Mouse (Mus musculus) adrenal gland, postnatal 14 days (tissue): ENCODE results near the gene Gm49354. TPM values are rescaled to one million over a fixed set of nuclear protein-coding genes. Genes with fewer than 3 reads are reported as not detected.
"Not testable (repeated sequence)": the region's sequence is repeated elsewhere in the genome, so short reads cannot be mapped to it uniquely, and the experiment has no call there.

Experiments used
- DNase-seq: peaks from one replicate; pipeline ENCODE4 v3.0.0; 2021; ENCODE audit warnings: mixed read lengths
- long read RNA-seq, 2 experiments: library from polyadenylated mRNA; stranded (forward); transcript quantifications; one replicate each; pipeline ENCODE4 v2.0.0; 2021
- total RNA-seq: library from RNA; stranded (reverse); gene quantifications from 2 replicates; pipeline ENCODE4 v1.2.3, GENCODE M21; 2021

Gene Gm49354
- not detected in 2 replicates for total RNA-seq
- long read RNA-seq, experiment 1, partial matches to known transcripts, result 0 of 2 reads
- long read RNA-seq, experiment 1, other reads (novel, unspliced or antisense), result 2 of 2 reads
- long read RNA-seq, experiment 2, partial matches to known transcripts, result 0 of 3 reads
- long read RNA-seq, experiment 2, other reads (novel, unspliced or antisense), result 3 of 3 reads

DNA sequence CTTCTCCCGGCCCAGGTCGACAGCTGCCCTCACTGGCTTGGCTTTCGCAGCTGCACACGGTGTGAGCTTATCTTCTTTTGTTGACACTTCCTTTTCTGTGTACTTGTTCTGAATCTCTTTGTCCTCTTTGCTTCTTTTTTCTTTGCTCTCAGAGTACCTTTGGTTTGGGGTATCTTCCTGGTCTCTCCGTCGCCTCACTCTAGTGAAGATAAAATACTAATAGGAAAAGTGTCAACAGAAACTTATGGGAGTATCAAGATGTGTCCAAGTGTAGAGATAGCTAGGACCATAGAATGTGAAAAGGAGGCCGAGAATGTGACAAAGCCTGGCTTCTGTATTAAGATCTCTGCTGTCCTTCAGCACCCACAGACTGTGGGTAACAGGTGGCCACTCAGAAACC lies at the start of gene Gm49354:
Gene Gm49354, minus strand, starts transcription at position 101 of the 400 bp plus-strand sequence.
- no peak for DNase-seq

DNA sequence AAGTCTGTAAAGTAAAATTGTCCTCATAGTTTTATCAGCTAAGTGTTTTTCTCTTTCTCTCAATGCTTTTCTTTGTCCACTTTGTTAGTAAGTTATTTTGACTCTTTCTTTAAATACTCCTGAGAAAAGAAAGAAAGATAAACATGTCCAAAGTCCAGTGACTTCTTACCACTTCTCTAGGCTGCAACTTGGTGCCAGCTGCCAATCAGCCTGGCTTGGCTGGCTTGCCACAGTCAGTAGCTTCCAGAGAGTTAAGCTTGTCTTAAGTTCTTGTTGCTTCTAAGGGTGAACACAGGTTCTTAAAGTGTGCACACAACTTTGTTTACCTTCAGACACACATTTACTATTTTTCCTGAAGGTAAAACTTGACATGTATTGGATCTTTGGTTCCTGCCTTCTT lies 43.9 kb upstream of the Gm49354 start:
- DNase-seq, result no peak

DNA sequence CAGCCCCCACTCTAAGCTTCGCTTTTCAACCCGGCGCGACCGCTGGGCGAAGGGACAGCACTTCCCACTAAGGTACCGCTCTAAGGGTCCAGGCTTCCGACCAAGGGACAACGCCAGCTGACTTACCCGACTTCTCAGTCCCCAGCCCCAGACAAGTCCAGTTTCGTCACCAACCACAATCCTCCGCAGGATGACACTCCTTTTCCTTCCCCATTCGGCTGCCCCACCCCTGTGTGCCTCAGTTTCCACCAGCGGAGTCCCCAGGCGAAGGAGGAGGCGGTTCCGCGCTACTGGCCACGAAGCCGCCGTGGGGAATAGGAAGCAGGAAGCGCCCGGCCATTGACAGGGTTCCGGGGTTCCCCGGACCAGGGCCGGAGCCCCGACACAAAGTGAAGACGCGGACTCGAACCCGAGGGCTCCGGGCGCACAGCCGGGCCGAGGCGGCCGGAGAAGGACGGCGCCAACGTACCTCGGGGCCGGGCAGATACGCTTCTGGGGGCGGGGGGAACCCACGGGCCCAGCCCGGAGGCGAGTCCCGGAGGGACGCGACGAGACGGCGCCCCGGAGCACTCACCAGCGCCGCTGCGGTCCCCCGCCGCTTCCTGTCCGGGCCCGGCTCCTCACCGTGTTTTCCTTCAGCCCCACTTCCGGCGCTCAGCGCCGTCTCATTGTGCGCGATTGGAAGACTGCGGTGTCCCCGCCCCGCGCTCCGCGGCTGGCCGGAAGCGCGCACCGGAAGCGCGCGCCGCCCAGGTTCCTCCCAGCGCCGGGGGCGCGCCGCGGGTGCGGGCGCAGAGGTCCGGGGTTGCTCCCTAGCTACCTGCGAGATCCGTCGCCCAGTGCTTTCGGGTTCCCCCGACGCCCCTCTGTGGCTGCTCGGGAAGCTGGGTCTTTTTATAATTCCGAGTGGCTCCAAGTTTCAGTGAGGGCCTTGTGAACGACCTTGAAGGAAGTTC lies 40.7 kb upstream of the Gm49354 start, which contains the start of gene Tut7:
Gene Tut7, minus strand, starts transcription at position 641 of the 956 bp plus-strand sequence.
- peak; percentile 97 for DNase-seq

DNA sequence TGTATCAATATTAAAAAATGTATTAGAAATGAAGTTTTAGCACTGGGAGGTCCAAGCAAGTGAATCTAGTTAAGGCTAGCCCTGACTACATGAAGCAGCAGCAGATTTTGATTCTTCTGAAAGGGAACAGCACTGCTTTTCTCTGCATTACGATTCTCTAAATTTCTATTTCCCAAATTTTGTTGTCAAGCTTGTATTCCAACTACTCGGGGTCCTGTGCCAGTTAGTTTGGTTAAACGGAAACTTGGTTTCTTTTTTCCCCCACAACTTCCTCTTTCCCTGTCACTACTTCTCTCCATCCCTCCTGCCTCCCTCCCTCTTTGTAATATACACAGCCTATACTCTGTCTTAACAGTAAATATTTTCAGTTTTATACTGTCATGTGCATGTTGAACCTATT lies 38.8 kb upstream of the Gm49354 start:
- DNase-seq, result no peak

DNA sequence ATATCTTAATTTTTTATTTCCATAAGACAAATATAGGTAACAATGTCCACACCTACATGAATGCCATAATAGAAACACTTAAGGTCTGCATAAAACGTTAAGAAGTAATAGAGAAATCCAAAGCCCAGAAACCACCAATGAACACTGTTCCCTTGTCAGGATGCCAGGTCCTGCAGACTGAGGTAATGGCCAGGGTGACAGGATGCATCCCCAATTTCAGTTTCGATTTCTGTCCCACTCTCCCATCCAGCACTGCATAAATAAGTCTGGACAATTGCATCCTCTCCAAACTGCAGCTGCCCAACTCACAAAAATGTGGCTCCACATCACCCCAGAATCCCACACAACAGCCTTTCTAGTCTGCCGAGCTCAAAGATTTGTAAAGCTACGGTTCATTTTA lies 38.1 kb upstream of the Gm49354 start:
- peak; percentile 49 for DNase-seq

DNA sequence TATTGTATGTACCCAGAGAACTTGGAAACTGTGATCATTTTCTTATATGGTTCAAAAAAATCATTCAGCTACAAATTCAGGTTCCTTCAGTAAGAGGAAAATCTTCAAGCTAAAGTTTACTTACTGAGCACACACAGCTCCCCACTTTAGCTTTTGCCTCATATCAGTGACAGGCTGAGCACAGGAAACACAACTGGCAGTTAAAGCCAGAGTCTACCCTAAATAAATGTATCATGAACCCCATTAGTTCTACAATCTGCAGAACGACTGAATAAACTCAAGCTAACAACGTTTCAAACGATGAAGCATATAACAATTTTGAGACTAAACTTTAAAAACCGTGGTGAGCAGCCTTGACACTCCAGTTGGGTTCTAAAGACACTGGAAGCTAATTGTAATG lies 35.3 kb upstream of the Gm49354 start:
- no peak for DNase-seq

DNA sequence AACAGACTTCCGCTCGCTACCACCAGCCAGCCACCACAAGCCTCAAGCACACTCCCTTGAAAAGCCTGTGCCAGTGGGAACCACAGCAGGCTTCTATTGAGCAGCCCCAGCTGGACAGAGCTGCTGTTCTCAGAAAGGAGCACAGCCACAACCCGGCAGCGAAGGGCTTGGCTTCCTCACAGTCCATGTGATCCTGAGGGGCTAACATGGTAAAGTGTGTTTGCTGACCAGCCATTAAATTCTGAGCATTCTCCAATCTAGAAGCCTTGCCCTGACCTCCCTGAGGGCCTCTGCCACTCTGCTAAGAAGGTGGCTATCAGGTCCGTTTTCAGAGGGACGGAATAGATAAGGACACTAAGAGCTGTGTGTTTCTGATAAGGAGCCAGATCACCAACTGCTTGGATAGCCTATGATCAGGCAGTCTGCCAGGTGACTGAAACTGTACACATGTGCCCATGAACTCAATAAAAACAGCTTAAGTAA lies 32.1 kb upstream of the Gm49354 start:
- no peak for DNase-seq

DNA sequence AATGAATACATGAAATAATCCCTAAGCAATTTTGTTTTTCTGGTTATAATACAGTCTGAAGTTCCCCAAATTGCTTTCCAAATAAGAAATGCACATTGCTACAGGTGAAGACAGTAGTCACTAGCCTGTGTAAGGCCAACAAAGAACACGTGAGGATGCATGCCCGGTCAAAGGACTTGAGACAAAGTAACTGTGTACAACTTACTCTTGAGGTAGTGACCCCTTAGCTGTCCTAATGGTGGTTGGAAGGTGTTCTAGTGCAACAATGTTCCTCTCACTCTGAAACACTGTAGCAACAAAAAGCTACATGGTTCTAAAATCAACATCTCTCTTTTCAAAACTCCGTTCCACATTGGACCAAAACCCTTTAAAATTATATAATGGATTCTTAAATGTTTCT lies 29.5 kb upstream of the Gm49354 start:
- no peak for DNase-seq

DNA sequence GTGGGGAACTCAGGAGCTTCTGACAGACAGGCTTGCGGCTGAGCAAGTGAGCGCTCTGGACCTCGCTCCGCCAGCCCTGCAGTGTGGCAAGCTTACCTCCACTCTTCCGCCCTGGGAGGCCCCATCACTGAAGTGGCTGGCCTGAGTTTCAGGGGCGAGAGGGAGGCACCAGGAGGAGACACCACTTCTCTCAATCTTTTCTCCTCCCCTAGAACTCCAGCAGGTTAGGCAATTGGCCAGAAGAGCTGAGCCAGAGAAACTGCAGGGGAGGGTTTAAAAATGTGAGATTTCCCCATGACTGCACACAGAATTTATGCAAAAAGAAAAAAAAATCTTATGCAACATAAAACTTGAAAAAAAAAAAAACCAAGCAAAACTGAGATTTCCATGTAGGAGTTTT lies 19.0 kb upstream of the Gm49354 start:
- DNase-seq, result peak; percentile 28

DNA sequence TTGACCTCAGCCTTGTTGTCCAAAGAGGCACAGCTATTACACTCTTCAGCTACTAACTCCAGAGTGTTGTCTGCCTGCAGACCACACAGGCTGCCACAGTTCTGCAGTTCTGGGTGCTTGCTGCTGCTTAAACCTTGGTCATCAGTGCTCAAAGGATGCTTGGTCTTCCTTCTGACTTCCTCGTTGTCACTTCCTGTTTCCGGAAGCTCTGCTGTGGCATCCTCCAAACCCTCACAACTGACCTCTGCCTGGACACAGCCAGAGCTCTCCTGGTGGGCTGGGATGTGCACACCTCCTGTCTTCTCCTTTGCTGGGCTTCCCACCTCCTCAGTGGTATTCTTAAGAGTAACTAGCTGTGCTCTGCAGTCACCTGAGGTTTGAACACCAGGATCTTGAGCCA lies 18.0 kb upstream of the Gm49354 start:
- no peak for DNase-seq

DNA sequence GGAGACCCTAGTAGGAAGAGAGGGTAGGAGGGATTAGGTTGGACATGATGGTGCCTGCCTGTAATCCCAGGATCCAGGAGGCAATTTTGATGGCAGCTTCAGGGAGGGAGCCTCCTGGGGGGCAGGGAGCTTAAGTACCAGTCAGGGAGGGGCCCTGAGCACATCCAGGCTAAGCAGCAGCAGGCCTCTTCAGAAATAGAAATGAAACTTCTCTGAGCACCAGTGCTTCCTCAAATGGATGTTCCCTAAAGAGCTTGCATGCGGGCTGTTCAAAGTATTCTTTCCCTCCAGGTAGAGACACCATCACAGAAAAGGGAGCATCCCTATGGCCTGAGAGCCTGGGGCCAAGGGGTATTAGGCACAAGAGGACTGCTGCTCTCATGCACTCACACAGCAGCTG lies 16.3 kb upstream of the Gm49354 start:
- no peak for DNase-seq

DNA sequence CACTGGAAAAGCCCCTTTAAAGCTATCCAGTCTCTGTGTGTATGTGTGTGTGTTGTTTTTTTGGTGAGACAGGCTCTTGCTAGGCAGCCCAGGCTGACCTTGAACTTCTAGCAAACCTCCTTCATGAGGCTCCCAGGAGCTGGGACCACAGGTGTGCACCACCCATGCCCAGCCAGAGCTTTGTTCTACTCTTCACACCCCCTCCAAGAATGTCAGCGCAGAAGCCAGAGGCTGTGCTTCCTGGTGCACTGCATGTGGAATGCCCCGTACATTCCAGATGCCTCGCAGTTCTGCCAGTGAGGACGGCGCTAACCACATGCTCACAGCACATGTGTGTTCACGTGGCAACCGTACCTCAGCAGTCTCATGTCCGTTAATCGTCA lies 14.4 kb upstream of the Gm49354 start:
- no peak for DNase-seq

DNA sequence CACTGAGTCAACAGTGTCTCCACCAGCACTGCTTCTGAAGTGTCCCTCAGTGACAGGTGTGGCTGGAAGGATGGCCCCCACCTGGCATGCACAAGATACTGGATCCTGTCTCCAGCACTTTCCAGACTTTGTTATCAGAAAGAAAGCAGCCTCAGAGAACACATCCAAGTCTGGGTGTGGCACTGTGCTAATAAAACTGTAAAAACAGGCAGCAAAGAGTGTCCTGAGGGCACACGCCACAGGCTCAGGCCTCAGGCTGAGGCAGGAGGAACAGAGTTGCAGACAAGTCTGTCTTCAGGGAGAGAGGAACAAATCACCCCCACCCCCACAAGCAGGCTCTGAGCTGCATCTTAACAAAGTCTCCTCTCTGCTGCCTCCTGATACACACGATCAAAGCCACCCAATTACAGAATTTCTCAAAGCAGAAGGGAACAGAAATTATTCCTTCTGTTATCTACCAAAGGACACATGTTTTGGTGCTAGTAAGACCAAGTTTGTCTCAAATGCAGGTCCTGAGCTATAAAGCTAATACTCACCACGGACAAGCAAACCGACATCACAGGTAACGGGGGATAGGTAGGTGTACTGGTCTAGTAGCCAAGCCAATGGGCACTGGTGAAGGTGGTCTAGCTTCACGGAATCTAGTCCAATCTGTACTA lies 13.9 kb upstream of the Gm49354 start:
- DNase-seq, result no peak

DNA sequence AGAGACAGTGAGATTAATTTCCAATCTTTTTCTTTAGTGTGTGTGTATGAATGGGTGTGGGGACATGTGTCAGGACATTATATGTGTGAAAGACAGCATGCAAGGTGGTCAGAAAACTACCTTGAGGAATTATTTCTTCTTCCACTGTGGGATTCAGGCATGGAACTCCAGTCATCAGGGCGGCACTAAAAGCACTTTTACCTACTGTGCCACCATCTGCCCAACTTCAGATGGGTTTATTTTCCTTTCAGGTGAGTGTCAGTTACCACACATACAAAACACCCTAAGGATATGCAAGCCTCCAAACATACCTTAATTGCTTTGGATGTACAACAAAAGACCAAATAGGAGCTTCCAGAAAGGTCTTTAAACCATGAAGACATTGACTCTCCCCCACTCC lies 12.7 kb upstream of the Gm49354 start:
- no peak for DNase-seq

DNA sequence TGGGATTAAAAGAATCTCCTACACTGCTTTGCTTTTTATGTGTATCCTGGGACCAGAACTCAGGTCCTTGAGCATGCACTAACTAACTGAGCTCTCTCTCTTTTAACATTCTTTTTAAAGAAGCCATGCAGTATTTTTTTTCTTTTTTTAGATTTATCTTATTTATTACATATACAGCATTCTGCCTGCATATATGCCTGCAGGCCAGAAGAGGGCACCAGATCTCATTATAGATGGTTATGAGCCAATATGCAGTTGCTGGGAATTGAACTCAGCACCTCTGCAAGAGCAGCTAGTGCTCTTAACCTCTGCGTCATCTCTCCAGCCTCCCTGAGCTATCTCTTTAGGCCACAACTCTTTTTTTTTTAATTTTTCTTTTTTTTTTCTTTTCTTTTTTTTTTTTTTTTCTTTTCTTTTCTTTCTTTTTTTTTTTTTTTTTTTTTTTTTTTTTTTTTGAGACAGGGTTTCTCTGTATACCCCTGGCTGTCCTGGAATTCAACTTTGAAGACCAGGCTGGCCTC lies 2.2 kb downstream of the Gm49354 start:
- not testable (repeated sequence) for DNase-seq

DNA sequence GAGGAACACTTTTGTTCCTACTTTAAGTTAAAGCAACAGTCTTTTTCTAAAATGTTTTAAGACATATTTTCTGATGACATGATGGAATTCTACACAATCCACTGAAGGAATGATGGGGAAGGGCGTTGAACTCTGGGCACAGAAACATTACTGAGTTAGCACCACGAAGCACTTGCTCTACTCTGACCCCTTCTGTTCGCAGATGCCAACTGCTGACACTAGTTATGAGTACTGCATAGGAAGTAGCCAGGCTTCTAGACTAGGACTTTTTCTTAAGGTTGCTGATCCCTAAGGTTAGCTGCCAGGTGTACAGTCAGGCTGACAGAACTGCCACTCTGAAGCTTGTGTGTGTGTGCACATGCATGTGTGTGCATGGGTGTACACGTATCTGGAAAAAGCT lies 2.8 kb downstream of the Gm49354 start:
- DNase-seq, result no peak

DNA sequence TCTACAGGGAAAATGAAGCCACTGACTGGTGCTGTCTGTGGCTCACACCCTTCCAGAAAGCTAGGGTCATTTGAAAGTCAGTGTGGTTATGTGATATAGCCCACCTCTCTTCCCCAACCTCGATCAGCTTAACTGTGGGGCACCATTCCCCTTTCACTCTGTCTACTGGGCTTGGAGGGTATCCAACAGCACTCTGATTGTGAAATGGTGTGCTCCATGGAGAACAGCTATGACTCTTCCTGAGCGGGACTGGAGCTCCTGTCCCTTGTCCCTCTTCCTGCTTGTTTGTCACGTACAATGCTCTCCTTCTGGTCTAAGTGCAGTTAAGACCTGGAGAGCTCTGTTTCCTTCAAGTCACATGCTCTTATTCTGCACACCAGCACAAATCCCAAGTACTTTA lies 6.9 kb downstream of the Gm49354 start:
- DNase-seq, result peak; percentile 50

DNA sequence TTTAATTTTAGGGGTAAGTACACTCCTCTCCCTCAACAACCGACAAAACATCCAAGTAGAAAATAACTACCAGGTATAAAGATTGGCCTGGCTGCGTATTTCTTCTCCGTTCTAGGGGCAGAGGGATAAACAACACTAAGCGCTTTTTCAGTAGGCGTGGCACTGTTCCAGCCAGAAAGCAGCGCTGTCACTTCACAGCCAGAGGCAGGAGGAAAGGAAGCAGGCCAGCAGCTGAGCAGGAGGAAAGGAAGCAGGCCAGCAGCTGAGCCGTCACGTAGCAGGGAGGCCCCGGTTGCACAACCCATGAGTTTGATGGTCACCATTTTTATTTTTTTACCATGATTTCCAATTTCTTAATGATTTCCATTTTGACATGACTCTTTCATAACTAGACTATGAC lies 10.8 kb downstream of the Gm49354 start:
- peak; percentile 87 for DNase-seq

DNA sequence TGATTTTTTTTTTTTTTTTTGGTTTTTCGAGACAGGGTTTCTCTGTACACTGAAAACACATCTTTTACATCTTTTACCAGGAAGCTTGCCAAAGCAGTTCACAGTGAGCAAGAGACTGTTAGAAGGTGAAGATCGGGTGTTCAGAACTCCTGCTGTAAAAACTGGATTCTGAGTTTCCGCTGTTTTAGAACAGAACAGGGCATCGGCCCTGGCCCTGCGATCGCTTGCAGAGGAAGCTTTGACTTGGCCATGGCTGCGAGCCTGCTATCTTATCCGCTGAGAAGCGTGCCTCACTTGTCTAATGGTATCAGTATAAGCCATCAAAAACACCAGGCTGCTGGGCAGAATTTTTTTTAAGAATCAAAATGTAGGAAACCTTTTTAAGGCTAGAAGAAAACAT lies 11.2 kb downstream of the Gm49354 start:
- peak; percentile 16 for DNase-seq

DNA sequence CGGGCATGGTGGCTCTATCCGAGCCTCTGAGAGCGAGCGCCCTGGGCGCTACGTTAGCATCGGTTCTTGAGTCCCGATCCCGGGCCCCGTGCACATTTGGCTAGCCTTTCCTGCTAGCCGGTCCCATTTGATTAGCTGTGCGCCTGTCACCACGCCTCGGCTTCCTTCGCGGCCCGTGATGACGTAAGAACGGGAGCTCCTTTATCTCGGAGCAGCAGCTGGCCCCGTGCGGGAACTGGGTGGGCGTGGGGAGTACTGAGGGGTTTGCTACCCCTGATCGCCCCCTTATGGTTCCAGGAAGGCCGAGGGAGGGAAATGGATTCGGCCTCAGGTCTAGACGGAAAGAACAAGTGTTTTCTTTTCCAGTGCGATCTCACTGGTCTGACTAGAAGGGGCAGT lies 11.9 kb downstream of the Gm49354 start:
- DNase-seq, result peak; percentile 90

DNA sequence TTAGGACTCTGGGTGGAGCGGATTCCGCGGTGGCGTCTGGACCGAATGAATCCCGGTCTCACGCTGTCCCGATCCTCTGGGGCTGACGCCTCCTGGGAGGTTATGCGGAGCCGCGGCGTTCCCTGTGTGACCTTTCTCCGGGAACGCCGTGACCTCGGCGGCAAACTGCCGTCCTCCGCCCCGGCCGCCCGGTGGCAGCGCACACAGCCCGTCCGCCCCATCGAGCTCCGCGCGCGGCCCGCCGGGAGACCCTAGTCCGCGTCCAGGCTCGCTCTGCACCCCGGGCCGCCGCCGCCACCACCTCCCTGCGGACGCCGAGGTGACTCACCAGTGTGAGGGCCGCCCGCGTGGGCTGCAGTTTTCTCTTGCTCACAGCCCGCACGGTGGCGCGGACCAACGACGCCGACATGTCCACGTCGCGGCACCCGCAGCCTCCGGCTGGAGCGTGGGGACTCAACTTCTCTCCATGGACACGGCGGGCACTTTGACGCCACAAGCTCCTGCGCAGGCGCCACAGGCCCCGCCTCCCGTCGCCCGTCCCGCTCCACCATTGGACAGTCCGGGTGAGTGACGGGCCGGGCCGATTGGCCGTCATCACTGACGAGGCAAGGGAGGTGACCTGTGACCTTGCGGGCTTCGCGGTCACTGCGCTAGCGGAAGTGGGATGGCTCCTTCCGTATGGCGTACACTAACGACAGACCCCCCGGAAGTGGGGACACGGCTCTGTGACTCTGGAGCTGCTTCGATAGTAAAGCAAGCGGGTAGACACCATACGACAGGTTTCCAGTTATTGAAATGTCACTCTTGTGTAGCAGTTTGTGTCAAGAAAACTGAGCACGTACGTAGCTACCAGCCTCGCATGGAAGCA lies 12.5 kb downstream of the Gm49354 start, which contains the start of gene Isca1:
Gene Isca1, minus strand, starts transcription at position 515 of the 868 bp plus-strand sequence.
- peak; percentile 100 for DNase-seq

DNA sequence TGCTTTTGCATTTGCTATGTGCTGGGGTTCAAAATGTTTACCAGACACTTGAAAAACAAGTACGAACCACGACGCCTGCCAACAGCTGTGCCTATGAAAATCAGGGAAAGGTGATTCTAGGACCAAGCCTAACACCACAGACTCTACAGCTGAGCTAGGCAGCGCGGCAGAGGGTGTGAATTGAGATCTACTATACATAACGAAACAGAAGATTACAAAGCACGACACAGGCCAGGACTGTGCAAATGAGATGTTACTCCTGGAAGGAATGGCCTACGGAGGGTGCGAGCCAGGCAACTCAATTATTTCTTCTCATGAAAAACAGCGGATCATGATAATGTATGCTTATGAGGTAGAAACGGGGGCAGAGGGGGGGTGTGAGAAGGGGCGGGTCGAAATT lies 13.5 kb downstream of the Gm49354 start:
- peak; percentile 14 for DNase-seq
